Mouse (Mus musculus) bone marrow macrophage, adult 2 months (primary cell): ENCODE data around the gene Arhgef28.

Source experiments
- CTCF ChIP-seq: IDR thresholded peaks from 2 replicates; pipeline ENCODE4 v1.5.1; 2012; ENCODE audit warnings: low read depth, mild to moderate bottlenecking, low read length, moderate library complexity
- POLR2A ChIP-seq: IDR thresholded peaks from 2 replicates; pipeline ENCODE4 v1.6.1; 2012; ENCODE audit warnings: mild to moderate bottlenecking, low read depth, low read length, borderline replicate concordance

DNA sequence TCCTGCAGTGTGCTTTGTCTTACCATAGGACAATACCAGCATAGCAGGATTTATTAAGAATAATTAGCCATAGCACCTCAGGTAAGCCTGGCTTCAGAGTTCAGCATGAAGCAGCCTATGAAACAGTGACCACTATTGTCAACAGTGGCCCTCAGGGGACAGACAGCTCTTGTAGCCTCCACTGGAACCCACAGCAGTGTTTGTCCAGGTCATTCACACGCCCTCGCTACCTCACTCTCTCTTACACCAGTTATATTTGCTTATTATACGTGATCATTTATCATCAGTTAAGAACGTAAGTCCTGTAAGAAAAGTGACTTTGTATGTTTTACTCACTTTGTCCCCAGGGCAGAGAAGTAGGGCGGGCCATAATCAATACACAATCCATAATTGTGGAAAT is 203.6 kb downstream of the Arhgef28 start:
- TF ChIP-seq POLR2A (no peak), CTCF (no peak)
